Mouse (Mus musculus) liver, embryonic 13.5 days (tissue): ENCODE measurements around the gene Pex6. TPM values are rescaled to one million over a fixed set of nuclear protein-coding genes. Genes with fewer than 3 reads are reported as not detected.

Experiments
- ATAC-seq: fragments of 200-750 bp; cut with Nextera tagmentation; 2 replicates; pipeline ENCODE4 v1.8.0; 2017; ENCODE audit warnings: low read depth, mild to moderate bottlenecking, moderate number of reproducible peaks, moderate library complexity
- DNase-seq: peaks from one replicate; pipeline ENCODE4 v3.0.0; 2022
- H3K27ac ChIP-seq: fragments of 300-500 bp; sonication (generic); 2 replicates; pipeline ENCODE4 v1.5.1; 2015; ENCODE audit warnings: moderate library complexity, mild to moderate bottlenecking, inconsistent platforms
- H3K27me3 ChIP-seq: fragments of 300-500 bp; sonication (generic); 2 replicates; pipeline ENCODE4 v1.6.1; 2015; ENCODE audit warnings: mild to moderate bottlenecking, inconsistent platforms
- H3K36me3 ChIP-seq: fragments of 300-500 bp; sonication (generic); 2 replicates; pipeline ENCODE4 v1.6.1; 2015; ENCODE audit warnings: mild to moderate bottlenecking, inconsistent platforms
- H3K4me1 ChIP-seq: fragments of 300-500 bp; sonication (generic); replicated peaks from 2 replicates; pipeline ENCODE4 v1.6.1; 2015; ENCODE audit warnings: inconsistent platforms
- H3K4me2 ChIP-seq: fragments of 300-500 bp; sonication (generic); 2 replicates; pipeline ENCODE4 v1.6.1; 2015; ENCODE audit warnings: inconsistent platforms, mild to moderate bottlenecking, moderate library complexity
- H3K4me3 ChIP-seq: fragments of 300-500 bp; sonication (generic); replicated peaks from 2 replicates; pipeline ENCODE4 v1.5.1; 2015; ENCODE audit warnings: mild to moderate bottlenecking, inconsistent platforms
- H3K9ac ChIP-seq: fragments of 300-500 bp; sonication (generic); 2 replicates; pipeline ENCODE4 v1.6.1; 2015; ENCODE audit warnings: mild to moderate bottlenecking, inconsistent platforms
- H3K9me3 ChIP-seq: fragments of 300-500 bp; sonication (generic); replicated peaks from 2 replicates; pipeline ENCODE4 v1.6.1; 2016; ENCODE audit warnings: inconsistent platforms
- WGBS: fragments of 180-500 bp; shearing (Covaris S2); methylation state at CpG from one replicate; pipeline ENCODE4 v1.1.7; 2015; ENCODE audit not compliant: insufficient replicate concordance; 5-methylcytosine and 5-hydroxymethylcytosine counted together
- polyA plus RNA-seq: library from polyadenylated mRNA; unstranded; fragments of >200 nt; fragmentation: Nextera tagmentation; extraction: Ambion mirVana; gene quantifications from 2 replicates; pipeline ENCODE4 v1.2.1, GENCODE M21; 2015

The Pex6 gene
- polyA plus RNA-seq, 1 experiment from 2014 or later, result 9.4 TPM

DNA sequence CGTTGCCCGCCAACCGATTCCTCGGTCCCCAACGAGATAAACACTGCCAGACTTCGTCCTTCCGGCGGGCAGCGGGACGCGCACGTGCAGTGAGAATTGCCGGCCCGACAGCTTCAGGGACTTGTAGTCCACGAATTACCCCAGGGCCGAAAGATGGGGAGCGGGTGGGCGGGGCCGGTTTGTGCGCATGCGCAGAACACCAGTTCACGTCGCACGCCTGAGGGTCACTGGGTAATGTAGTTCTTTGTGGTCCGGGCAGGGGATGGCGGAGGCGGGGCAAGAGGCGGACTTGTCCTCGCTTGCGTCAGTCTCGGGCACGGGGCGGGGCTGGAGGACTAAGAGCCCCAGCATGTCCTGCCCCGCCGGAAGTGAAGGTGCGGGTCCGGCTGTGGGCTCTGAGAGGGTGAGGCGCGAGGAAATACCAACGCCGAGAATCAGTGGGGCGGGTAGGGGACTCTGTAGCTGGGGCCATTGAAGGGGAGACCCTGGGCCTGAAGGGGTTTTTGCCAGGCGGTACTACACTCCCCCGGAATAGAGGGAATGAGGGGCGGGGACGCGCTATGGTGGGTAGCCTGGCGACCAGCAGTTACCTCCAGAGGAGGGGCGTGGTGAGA is 30.4 kb upstream of the Pex6 start, which contains the start of gene Klhdc3:
Klhdc3 (minus strand) TSS at position 155 of the 614 bp plus-strand sequence.
- no peaks in the 10 kb centered on the region for H3K9me3 ChIP-seq
- peak within 1 kb of the TSS; percentile 98 for H3K4me2 ChIP-seq
- peak within 1 kb of the TSS; percentile 90 for H3K9ac ChIP-seq
- under 1% methylated on average over 49 of the region's 49 CpGs for WGBS
- ATAC-seq, result peak; percentile 97
- peak; percentile 99 for DNase-seq
- peak within 1 kb of the TSS; percentile 90 for H3K27ac ChIP-seq
- H3K4me1 ChIP-seq, result peaks cover 37% of the 10 kb centered on the region
- H3K27me3 ChIP-seq, result no peaks in the 10 kb centered on the region
- H3K36me3 ChIP-seq, result peaks cover 61% of the 10 kb centered on the region
- H3K4me3 ChIP-seq, result peak within 1 kb of the TSS; percentile 92

DNA sequence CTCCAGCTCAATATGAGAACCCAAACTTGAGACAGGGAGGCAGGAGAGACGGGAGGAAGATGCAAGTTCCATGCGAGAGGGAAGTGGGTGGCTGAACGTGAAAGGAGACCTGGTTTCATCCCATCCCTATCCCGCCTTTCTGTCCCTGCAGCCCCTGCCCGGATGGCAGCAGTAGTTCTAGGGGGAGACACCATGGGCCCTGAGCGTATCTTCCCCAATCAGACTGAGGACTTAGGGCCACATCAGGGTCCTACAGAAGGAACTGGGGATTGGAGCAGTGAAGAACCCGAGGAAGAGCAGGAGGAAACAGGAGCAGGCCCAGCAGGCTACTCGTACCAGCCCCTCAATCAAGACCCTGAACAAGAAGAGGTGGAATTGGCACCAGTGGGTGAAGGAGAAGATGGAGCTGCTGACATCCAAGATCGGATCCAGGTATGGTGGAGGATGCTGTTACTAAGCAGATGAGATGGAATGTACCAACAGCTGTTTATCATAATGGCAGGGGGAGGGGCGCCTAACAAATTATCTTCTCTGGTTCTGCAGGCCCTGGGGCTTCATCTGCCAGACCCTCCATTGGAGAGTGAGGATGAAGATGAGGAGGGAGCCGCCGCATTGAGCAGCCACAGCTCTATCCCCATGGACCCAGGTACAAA is 29.7 kb upstream of the Pex6 start:
- Histone ChIP-seq H3K9me3 (no peaks in the 10 kb centered on the region), H3K4me3 (peak overlapping the region; percentile 92), H3K4me2 (peak overlapping the region; percentile 98), H3K9ac (peak overlapping the region; percentile 78), H3K4me1 (peaks cover 37% of the 10 kb centered on the region), H3K27me3 (no peaks in the 10 kb centered on the region), H3K36me3 (peaks cover 61% of the 10 kb centered on the region), H3K27ac (peak overlapping the region; percentile 69)
- DNase-seq (no peak), ATAC-seq (no peak)
- WGBS, result 29% methylated on average over 12 of the region's 12 CpGs

- 83% methylated on average over 16 of the region's 16 CpGs for WGBS
- ATAC-seq (no peak), DNase-seq (no peak)
- Histone ChIP-seq H3K36me3 (peaks cover 59% of the 10 kb centered on the region), H3K9me3 (no peaks in the 10 kb centered on the region), H3K27ac (no peak overlapping the region), H3K4me1 (peaks cover 34% of the 10 kb centered on the region), H3K4me3 (no peak overlapping the region), H3K4me2 (no peak overlapping the region), H3K27me3 (no peaks in the 10 kb centered on the region), H3K9ac (no peak overlapping the region)
Measured at GRCm38 (mm10) chr17:46682654-46683389, 28.4 kb upstream of the Pex6 start.

- H3K27me3 ChIP-seq, result no peaks in the 10 kb centered on the region
- H3K4me1 ChIP-seq, result peaks cover 21% of the 10 kb centered on the region
- H3K4me2 ChIP-seq, result no peak overlapping the region
- H3K9me3 ChIP-seq, result no peaks in the 10 kb centered on the region
- H3K27ac ChIP-seq, result no peak overlapping the region
- ATAC-seq, result no peak
- H3K4me3 ChIP-seq, result no peak overlapping the region
- H3K9ac ChIP-seq, result no peak overlapping the region
- H3K36me3 ChIP-seq, result peaks cover 59% of the 10 kb centered on the region
- WGBS, result 82% methylated on average over 6 of the region's 6 CpGs
- DNase-seq, result no peak
Measured at GRCm38 (mm10) chr17:46685913-46686312, 25.4 kb upstream of the Pex6 start.

GRCm38 (mm10) chr17:46690665-46691064 is 20.6 kb upstream of the Pex6 start:
- ATAC-seq, result peak; percentile 85
- peak overlapping the region; percentile 57 for H3K27ac ChIP-seq
- H3K36me3 ChIP-seq, result peaks cover 39% of the 10 kb centered on the region
- H3K4me2 ChIP-seq, result peak overlapping the region; percentile 8; the same call in 1 of the 2 replicates
- H3K4me1 ChIP-seq, result peaks cover 21% of the 10 kb centered on the region
- H3K4me3 ChIP-seq, result no peak overlapping the region
- no peaks in the 10 kb centered on the region for H3K27me3 ChIP-seq
- no peaks in the 10 kb centered on the region for H3K9me3 ChIP-seq
- 28% methylated on average over 12 of the region's 12 CpGs for WGBS
- DNase-seq, result peak; percentile 31
- 0 out of 2 replicates have a peak overlapping the region, but pooled peaks have one; percentile 0 for H3K9ac ChIP-seq

DNA sequence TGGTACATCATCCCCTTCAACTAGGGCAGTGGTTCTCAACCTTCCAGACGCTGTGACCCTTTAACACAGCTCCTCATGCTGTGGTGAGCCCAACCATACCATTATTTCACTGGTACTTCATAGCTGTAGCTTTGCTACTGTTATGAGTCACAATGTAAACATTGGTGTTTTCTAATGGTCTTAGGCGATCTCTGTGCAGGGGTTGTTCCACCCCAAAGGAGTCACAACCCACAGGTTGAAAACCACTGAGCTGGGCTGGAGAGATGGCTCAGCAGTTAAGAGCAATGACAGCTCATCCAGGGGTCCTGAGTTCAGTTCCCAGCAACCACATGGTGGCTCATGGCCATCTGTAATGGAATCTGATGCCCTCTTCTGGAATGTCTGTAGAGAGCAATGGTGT is 19.9 kb upstream of the Pex6 start:
- WGBS, result 79% methylated on average over 2 of the region's 2 CpGs
- H3K36me3 ChIP-seq, result peaks cover 35% of the 10 kb centered on the region
- no peak for ATAC-seq
- no peaks in the 10 kb centered on the region for H3K9me3 ChIP-seq
- DNase-seq, result no peak
- no peak overlapping the region for H3K4me2 ChIP-seq
- no peaks in the 10 kb centered on the region for H3K27me3 ChIP-seq
- peak overlapping the region; percentile 57 for H3K27ac ChIP-seq
- no peak overlapping the region for H3K9ac ChIP-seq
- H3K4me1 ChIP-seq, result peaks cover 21% of the 10 kb centered on the region
- H3K4me3 ChIP-seq, result no peak overlapping the region

GRCm38 (mm10) chr17:46694517-46695063 is 16.7 kb upstream of the Pex6 start:
- Histone ChIP-seq H3K4me2 (no peak overlapping the region), H3K4me1 (peaks cover 29% of the 10 kb centered on the region), H3K27ac (no peak overlapping the region), H3K36me3 (peaks cover 31% of the 10 kb centered on the region), H3K9ac (no peak overlapping the region), H3K9me3 (no peaks in the 10 kb centered on the region), H3K27me3 (no peaks in the 10 kb centered on the region), H3K4me3 (no peak overlapping the region)
- 82% methylated on average over 1 of the region's 1 CpGs for WGBS
- DNase-seq, result no peak
- ATAC-seq, result no peak

DNA sequence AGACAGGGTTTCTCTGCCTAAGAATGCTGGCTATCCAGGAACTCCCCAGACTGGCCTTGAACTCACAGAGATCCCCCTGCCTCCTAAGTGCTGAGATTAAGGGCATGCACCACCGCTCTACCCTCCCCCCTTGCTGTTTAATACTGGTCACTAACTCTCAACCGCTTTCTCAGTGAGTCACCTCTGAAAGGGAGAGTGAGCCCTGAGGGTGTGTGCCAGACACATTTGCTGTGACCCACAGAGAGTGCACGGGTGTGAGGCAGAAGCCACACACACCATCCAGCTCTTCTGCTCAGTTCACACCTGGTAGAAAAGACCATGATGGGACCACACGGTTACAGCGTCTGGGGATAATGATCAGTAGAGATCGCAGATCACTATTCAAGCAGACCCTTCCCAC is 12.7 kb upstream of the Pex6 start:
- Histone ChIP-seq H3K4me2 (no peak overlapping the region), H3K4me3 (no peak overlapping the region), H3K36me3 (peaks cover 28% of the 10 kb centered on the region), H3K27me3 (no peaks in the 10 kb centered on the region), H3K4me1 (peaks cover 42% of the 10 kb centered on the region), H3K9me3 (no peaks in the 10 kb centered on the region), H3K9ac (no peak overlapping the region), H3K27ac (no peak overlapping the region)
- DNase-seq (no peak), ATAC-seq (no peak)
- WGBS, result 83% methylated on average over 6 of the region's 6 CpGs

- no peak overlapping the region for H3K9ac ChIP-seq
- WGBS, result 56% methylated on average over 5 of the region's 5 CpGs
Measured at GRCm38 (mm10) chr17:46699245-46699644, 12.0 kb upstream of the Pex6 start.

GRCm38 (mm10) chr17:46699912-46700311 is 11.4 kb upstream of the Pex6 start:
- Histone ChIP-seq H3K36me3 (peaks cover 27% of the 10 kb centered on the region), H3K27ac (no peak overlapping the region), H3K9ac (peak overlapping the region; percentile 15; the same call in 1 of the 2 replicates), H3K4me3 (no peak overlapping the region), H3K9me3 (no peaks in the 10 kb centered on the region), H3K27me3 (no peaks in the 10 kb centered on the region), H3K4me1 (peaks cover 50% of the 10 kb centered on the region), H3K4me2 (no peak overlapping the region)
- no peak for DNase-seq
- 81% methylated on average over 3 of the region's 3 CpGs for WGBS
- ATAC-seq, result no peak

More at GRCm38 (mm10) chr17:46699245-46699644, 12.0 kb upstream of the Pex6 start:
- no peak overlapping the region for H3K4me3 ChIP-seq
- no peak overlapping the region for H3K27ac ChIP-seq
- no peaks in the 10 kb centered on the region for H3K27me3 ChIP-seq
- H3K4me1 ChIP-seq, result peaks cover 49% of the 10 kb centered on the region
- ATAC-seq, result no peak
- H3K36me3 ChIP-seq, result peaks cover 27% of the 10 kb centered on the region
- H3K9me3 ChIP-seq, result no peaks in the 10 kb centered on the region
- DNase-seq, result no peak
- H3K4me2 ChIP-seq, result no peak overlapping the region

GRCm38 (mm10) chr17:46701489-46701888 is 9.8 kb upstream of the Pex6 start:
- Histone ChIP-seq H3K27me3 (no peaks in the 10 kb centered on the region), H3K9ac (no peak overlapping the region), H3K4me3 (no peak overlapping the region), H3K4me2 (no peak overlapping the region), H3K4me1 (peaks cover 64% of the 10 kb centered on the region), H3K36me3 (peaks cover 24% of the 10 kb centered on the region), H3K27ac (no peak overlapping the region), H3K9me3 (no peaks in the 10 kb centered on the region)
- DNase-seq (no peak), ATAC-seq (no peak)
- 83% methylated on average over 12 of the region's 12 CpGs for WGBS
